In genomic region chr4:76996172-76996571, GRCm38 (mm10) we compare ENCODE assay signal across 14 mouse cellular contexts.
"Had no signal": no experiment of that assay in that cellular context is flagged by ENCODE, and none has a peak within 500 bp of the region (broad histone marks: within the 10 kb centered on the region; RNA-seq: fewer than 3 reads in every experiment).

No protein-coding gene starts in this region.

- H3K4me1 ChIP-seq: midbrain, embryonic 10.5 days; midbrain, embryonic 13.5 days; midbrain, embryonic 15.5 days; neural tube, embryonic 12.5 days; stomach, embryonic 15.5 days had no signal

- H3K27ac ChIP-seq: midbrain, embryonic 10.5 days; midbrain, embryonic 13.5 days; midbrain, embryonic 15.5 days; neural tube, embryonic 12.5 days; stomach, embryonic 15.5 days; stomach, postnatal 0 days had no signal

- ATAC-seq: midbrain, embryonic 13.5 days; midbrain, embryonic 15.5 days had no signal

- DNase-seq: lung, adult 18-20 months; lung, embryonic 14.5 days; lung, postnatal 10 days; lung, postnatal 4 days; right cerebral cortex, postnatal 14 days; thymus, adult 2 months; thymus, postnatal 25 days; thymus, postnatal 4 days had no signal

- H3K36me3 ChIP-seq: midbrain, embryonic 10.5 days; midbrain, embryonic 13.5 days; midbrain, embryonic 15.5 days; neural tube, embryonic 12.5 days; stomach, embryonic 15.5 days had no signal

- H3K4me2 ChIP-seq: lung, embryonic 14.5 days; midbrain, embryonic 13.5 days; midbrain, embryonic 15.5 days; neural tube, embryonic 12.5 days; stomach, embryonic 15.5 days had no signal

- H3K27me3 ChIP-seq: midbrain, embryonic 13.5 days; midbrain, embryonic 15.5 days; neural tube, embryonic 12.5 days; stomach, embryonic 15.5 days had no signal

- H3K4me3 ChIP-seq: midbrain, embryonic 10.5 days; midbrain, embryonic 13.5 days; midbrain, embryonic 15.5 days; neural tube, embryonic 12.5 days; stomach, embryonic 15.5 days had no signal

- H3K9ac ChIP-seq: lung, embryonic 14.5 days; midbrain, embryonic 13.5 days; midbrain, embryonic 15.5 days; neural tube, embryonic 12.5 days; stomach, embryonic 15.5 days had no signal

- H3K9me3 ChIP-seq: midbrain, embryonic 10.5 days; midbrain, embryonic 13.5 days; midbrain, embryonic 15.5 days; neural tube, embryonic 12.5 days; stomach, embryonic 15.5 days had no signal
